Mouse (Mus musculus): ENCODE data around the gene Lrrn3. TPM values are rescaled to one million over a fixed set of nuclear protein-coding genes. Genes with fewer than 3 reads are reported as not detected.

Gene Lrrn3
- polyA plus RNA-seq, 1 experiment from 2014 or later = 22.0 TPM

DNA sequence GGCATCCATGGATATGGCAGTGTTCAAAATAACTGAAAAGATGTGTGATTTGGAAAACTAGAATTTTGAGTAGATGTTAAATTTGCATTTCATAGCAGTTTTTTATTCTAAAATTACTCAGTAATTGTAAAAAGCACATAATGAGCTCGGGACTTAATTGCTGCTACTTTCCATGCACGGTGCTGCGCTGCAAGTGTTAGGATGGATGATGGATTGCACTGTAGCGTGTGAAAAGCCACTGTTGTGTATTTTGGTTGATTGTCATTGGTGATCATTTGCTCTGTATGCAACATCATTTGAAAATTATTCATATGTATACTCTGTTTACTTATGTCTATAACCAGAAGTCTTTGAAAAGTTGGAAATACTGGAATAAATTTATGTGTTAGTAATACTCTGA is 68.3 kb downstream of the Lrrn3 start:
- no peak overlapping the region for H3K4me2 ChIP-seq (ENCODE audit: low read depth, low read length)
- no peak overlapping the region for H3K9ac ChIP-seq (replicated peaks; ENCODE audit: low read length)
- ATAC-seq (replicated peaks; ENCODE audit: insufficient number of reproducible peaks, low FRiP score, low TSS enrichment, low read depth) (no peak), DNase-seq (ENCODE audit: low spot score) (no peak)
- no peaks in the 10 kb centered on the region for H3K36me3 ChIP-seq (replicated peaks; ENCODE audit: control insufficient read depth, insufficient read depth, low read depth, low read length)
- no peaks in the 10 kb centered on the region for H3K27me3 ChIP-seq (ENCODE audit: control insufficient read depth, insufficient read depth, low read length)
- WGBS = 85% methylated on average over 4 of the region's 4 CpGs
- no peak overlapping the region for H3K4me3 ChIP-seq (ENCODE audit: low read depth, low read length)
- H3K4me1 ChIP-seq (ENCODE audit: control insufficient read depth, insufficient read depth, low read length) = no peaks in the 10 kb centered on the region
- H3K27ac ChIP-seq (replicated peaks; ENCODE audit: low read depth, low read length) = no peak overlapping the region
- no peaks in the 10 kb centered on the region for H3K9me3 ChIP-seq (replicated peaks; ENCODE audit: control insufficient read depth, low read length)

DNA sequence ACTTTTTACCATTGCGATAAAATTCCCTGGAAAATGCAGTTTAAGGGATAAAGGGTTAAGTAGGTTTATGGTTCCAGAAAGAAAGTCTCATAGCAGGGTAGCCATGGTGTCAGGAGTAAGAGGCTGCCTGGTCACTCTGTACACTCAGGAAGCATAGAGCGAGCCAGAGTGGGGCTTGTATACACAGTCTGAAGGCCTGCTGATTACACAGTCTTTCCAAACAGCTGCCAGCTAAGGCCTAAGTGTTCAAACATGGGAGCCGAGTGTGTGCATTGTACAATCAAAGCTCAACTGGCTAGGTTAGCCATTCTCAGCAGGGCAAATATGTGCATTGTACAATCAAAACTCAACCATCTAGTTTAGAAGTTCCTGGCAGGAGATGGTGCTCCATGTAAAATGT is 69.1 kb downstream of the Lrrn3 start:
- no peak for ATAC-seq (replicated peaks; ENCODE audit: insufficient number of reproducible peaks, low FRiP score, low TSS enrichment, low read depth)
- no peaks in the 10 kb centered on the region for H3K9me3 ChIP-seq (replicated peaks; ENCODE audit: control insufficient read depth, low read length)
- no peak overlapping the region for H3K27ac ChIP-seq (replicated peaks; ENCODE audit: low read depth, low read length)
- H3K27me3 ChIP-seq (ENCODE audit: control insufficient read depth, insufficient read depth, low read length) = no peaks in the 10 kb centered on the region
- 61% methylated on average over 3 of the region's 3 CpGs for WGBS
- H3K4me1 ChIP-seq (ENCODE audit: control insufficient read depth, insufficient read depth, low read length) = no peaks in the 10 kb centered on the region
- no peak overlapping the region for H3K9ac ChIP-seq (replicated peaks; ENCODE audit: low read length)
- H3K4me3 ChIP-seq (ENCODE audit: low read depth, low read length) = no peak overlapping the region
- DNase-seq (ENCODE audit: low spot score) = no peak
- H3K36me3 ChIP-seq (replicated peaks; ENCODE audit: control insufficient read depth, insufficient read depth, low read depth, low read length) = no peaks in the 10 kb centered on the region
- H3K4me2 ChIP-seq (ENCODE audit: low read depth, low read length) = no peak overlapping the region

DNA sequence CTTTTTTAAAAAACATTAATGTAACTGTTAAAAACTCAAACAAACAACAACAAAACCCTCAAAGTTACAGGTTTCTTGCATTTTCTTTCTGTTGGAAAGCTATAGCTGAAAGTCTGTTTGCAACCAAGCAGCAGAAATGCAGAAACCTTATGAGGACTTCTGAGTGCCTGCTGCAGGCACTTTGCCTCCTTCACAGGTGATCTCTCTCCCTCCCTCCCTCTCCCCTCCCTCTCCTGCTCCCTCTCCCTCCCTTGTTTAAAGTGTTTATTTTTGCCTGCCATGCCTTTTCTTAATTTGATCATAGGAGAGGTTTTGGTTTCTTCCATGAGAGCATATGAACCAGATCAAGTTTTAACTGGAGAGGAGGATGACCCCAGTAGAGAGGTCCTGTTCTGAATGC is 69.6 kb downstream of the Lrrn3 start:
- Histone ChIP-seq H3K27ac (replicated peaks; ENCODE audit: low read depth, low read length) (no peak overlapping the region), H3K4me2 (ENCODE audit: low read depth, low read length) (no peak overlapping the region), H3K9ac (replicated peaks; ENCODE audit: low read length) (no peak overlapping the region), H3K4me3 (ENCODE audit: low read depth, low read length) (no peak overlapping the region), H3K36me3 (replicated peaks; ENCODE audit: control insufficient read depth, insufficient read depth, low read depth, low read length) (no peaks in the 10 kb centered on the region), H3K9me3 (replicated peaks; ENCODE audit: control insufficient read depth, low read length) (no peaks in the 10 kb centered on the region), H3K4me1 (ENCODE audit: control insufficient read depth, insufficient read depth, low read length) (no peaks in the 10 kb centered on the region), H3K27me3 (ENCODE audit: control insufficient read depth, insufficient read depth, low read length) (no peaks in the 10 kb centered on the region)
- ATAC-seq (replicated peaks; ENCODE audit: insufficient number of reproducible peaks, low FRiP score, low TSS enrichment, low read depth) = no peak
- no peak for DNase-seq (ENCODE audit: low spot score)

DNA sequence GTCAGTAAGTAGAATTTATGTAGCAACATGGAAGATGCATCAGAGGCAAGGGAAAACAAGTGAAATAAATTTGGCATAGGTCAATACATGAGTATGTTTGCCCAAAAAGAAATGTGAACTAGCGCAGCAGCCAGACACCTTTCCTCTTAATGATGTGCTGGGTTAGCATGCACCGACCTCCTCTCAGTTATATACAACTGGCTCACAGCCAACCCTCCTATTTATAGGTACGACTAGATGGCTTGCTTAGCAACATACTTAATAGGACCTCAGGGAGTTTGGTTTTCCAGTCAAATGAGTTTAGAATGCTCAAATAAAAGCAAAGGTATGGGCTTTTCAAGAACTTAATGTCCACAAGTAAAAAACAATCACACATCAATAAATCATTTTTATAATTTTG is 76.8 kb downstream of the Lrrn3 start:
- ATAC-seq (replicated peaks; ENCODE audit: insufficient number of reproducible peaks, low FRiP score, low TSS enrichment, low read depth) = no peak
- DNase-seq (ENCODE audit: low spot score) = no peak
- H3K27ac ChIP-seq (replicated peaks; ENCODE audit: low read depth, low read length) = no peak overlapping the region

DNA sequence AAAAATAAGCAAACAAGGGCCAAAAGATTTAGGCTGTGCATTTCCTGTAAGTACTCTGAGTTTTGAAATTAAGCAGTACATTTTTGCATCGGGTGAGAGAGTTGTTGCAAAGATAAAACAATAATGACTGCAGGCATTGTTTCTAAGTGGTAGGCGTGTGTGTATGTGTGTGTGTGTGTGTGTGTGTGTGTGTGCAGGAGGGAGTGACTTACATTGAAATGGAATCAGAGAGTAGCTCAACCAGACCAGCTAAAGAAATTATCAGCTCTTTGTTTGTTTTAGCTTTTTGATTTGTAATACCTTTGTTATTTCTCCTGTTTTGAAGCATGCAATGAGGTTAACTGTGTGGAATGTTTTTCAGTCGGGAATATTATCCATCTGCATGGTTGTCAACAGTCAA is 84.3 kb downstream of the Lrrn3 start:
- Histone ChIP-seq H3K36me3 (replicated peaks; ENCODE audit: control insufficient read depth, insufficient read depth, low read depth, low read length) (no peaks in the 10 kb centered on the region), H3K4me3 (ENCODE audit: low read depth, low read length) (no peak overlapping the region), H3K27ac (replicated peaks; ENCODE audit: low read depth, low read length) (no peak overlapping the region), H3K9ac (replicated peaks; ENCODE audit: low read length) (no peak overlapping the region), H3K4me1 (ENCODE audit: control insufficient read depth, insufficient read depth, low read length) (no peaks in the 10 kb centered on the region), H3K27me3 (ENCODE audit: control insufficient read depth, insufficient read depth, low read length) (no peaks in the 10 kb centered on the region), H3K4me2 (ENCODE audit: low read depth, low read length) (no peak overlapping the region), H3K9me3 (replicated peaks; ENCODE audit: control insufficient read depth, low read length) (no peaks in the 10 kb centered on the region)
- DNase-seq (ENCODE audit: low spot score) (no peak), ATAC-seq (replicated peaks; ENCODE audit: insufficient number of reproducible peaks, low FRiP score, low TSS enrichment, low read depth) (no peak)
- 68% methylated on average over 3 of the region's 3 CpGs for WGBS

More for the DNA sequence above, 76.8 kb downstream of the Lrrn3 start:
- H3K4me2 ChIP-seq (ENCODE audit: low read depth, low read length) = no peak overlapping the region
- H3K27me3 ChIP-seq (ENCODE audit: control insufficient read depth, insufficient read depth, low read length) = no peaks in the 10 kb centered on the region
- WGBS = 71% methylated on average over 3 of the region's 3 CpGs
- H3K4me1 ChIP-seq (ENCODE audit: control insufficient read depth, insufficient read depth, low read length) = no peaks in the 10 kb centered on the region
- no peaks in the 10 kb centered on the region for H3K9me3 ChIP-seq (replicated peaks; ENCODE audit: control insufficient read depth, low read length)
- H3K36me3 ChIP-seq (replicated peaks; ENCODE audit: control insufficient read depth, insufficient read depth, low read depth, low read length) = no peaks in the 10 kb centered on the region
- H3K9ac ChIP-seq (replicated peaks; ENCODE audit: low read length) = no peak overlapping the region
- H3K4me3 ChIP-seq (ENCODE audit: low read depth, low read length) = no peak overlapping the region

Data from embryonic facial prominence, embryonic 11.5 days (tissue).